Mouse (Mus musculus): ENCODE measurements around the gene Tpt1. TPM values are rescaled to one million over a fixed set of nuclear protein-coding genes. Genes with fewer than 3 reads are reported as not detected.
"Not testable (repeated sequence)": the region's sequence is repeated elsewhere in the genome, so short reads cannot be mapped to it uniquely, and the experiment has no call there.

The Tpt1 gene
- polyA plus RNA-seq, 1 experiment, result 2,477 TPM

DNA sequence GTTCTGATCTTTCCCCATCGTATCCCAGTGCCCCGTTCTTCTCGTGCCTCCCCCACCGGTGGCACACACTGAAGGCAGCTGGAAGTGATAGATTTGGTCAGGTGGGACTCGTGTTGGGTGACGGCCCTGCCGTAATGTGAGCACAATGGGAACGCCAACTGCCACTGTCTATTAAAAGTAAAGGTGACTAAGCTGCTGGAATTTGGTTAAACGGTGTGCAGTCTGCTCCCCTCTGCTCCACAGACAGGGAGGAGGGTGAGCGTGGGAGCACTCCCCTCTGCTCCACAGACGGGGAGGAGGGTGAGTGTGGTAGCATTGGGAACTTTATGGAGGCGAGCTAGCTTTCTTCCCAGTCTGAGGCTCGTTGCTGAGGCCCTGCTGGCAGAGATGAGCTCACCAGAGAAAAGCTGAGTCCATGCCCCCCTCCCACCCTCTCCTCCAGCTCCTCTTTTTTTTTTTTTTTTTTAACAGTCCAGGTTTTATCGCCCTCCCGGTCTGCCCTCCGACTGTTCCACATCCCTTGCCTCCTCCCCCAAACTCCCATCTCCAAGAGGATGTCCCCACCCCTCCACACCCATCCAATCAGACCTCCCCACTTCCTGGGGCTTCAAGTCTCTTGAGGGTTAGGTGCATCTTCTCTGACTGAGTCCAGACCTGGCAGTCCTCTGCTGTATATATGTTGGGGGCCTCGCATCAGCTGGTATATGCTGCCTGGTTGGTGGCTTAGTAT, 10.5 kb downstream of the Tpt1 start:
- Histone ChIP-seq H3K4me3 (ENCODE audit: insufficient read depth, low read depth, low read length) (no peak overlapping the region), H3K4me1 (ENCODE audit: control insufficient read depth, insufficient read depth, insufficient read length, low read length) (no peaks in the 10 kb centered on the region), H3K27ac (replicated peaks; ENCODE audit: low read depth, low read length) (no peak overlapping the region)

DNA sequence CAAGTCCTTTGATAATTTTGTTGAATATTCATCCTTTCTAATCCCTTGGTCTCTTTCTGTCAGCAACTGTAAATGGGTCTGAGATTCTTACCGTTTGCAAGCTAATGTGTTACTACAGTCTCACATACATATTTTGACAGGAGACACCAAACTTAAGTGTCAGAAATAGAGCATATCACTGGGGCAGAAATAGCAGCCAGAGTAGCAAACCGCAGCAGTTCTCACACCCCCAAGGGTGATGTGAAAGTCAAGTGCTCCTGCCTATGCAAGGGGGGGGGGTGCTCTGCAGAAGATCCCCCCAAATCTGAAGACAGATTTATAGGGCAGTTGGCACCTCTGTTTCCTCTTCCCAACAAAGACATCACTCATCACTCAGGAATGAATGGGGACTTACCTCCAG, 13.3 kb downstream of the Tpt1 start:
- peaks cover 5% of the 10 kb centered on the region; the same call in 1 of the 2 replicates for H3K4me1 ChIP-seq (ENCODE audit: control insufficient read depth, insufficient read depth, insufficient read length, low read length)
- H3K4me3 ChIP-seq (ENCODE audit: insufficient read depth, low read depth, low read length), result no peak overlapping the region
- H3K27ac ChIP-seq (replicated peaks; ENCODE audit: low read depth, low read length), result no peak overlapping the region

DNA sequence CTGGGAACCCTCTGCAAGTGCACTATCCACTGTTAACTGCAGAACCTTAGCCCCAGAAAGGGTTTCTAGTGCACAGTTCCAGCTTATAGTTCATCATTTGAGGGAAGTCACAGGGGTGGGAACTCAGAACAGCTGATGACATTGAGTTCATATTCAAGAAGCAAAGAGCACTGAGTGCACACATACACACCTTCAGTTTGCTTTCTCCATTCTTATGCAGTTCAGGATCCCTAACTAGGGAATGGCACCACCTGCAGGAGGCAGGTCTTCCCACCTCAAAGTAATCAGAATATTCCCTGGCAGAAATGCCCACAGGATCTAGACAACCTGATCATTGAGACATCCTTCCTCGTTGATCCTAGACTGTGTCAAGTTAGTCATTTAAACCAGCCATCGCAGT, 14.7 kb downstream of the Tpt1 start:
- Histone ChIP-seq H3K4me1 (ENCODE audit: control insufficient read depth, insufficient read depth, insufficient read length, low read length) (peaks cover 9% of the 10 kb centered on the region), H3K27ac (replicated peaks; ENCODE audit: low read depth, low read length) (no peak overlapping the region), H3K4me3 (ENCODE audit: insufficient read depth, low read depth, low read length) (no peak overlapping the region)

DNA sequence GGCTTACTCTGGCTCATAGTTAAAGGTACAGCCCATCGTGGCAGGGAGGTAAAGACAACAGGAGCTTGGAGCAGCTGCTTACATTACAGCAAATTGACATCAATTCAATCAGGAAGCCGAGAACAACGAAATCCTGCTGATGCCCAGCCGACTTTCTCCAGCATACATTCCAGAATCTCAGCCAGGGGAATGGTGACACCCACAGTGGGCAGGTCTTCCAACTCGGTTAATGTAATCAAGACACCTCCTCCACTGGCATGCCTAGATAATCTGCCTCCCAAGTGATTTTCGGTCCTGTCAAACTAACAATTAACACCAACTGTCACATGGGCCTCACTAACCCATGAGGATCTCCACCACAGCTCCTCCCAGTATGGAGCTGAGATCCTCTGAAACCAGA, 17.8 kb downstream of the Tpt1 start:
- Histone ChIP-seq H3K27ac (replicated peaks; ENCODE audit: low read depth, low read length) (peak overlapping the region; percentile 67), H3K4me1 (ENCODE audit: control insufficient read depth, insufficient read depth, insufficient read length, low read length) (peaks cover 9% of the 10 kb centered on the region), H3K4me3 (ENCODE audit: insufficient read depth, low read depth, low read length) (no peak overlapping the region)

DNA sequence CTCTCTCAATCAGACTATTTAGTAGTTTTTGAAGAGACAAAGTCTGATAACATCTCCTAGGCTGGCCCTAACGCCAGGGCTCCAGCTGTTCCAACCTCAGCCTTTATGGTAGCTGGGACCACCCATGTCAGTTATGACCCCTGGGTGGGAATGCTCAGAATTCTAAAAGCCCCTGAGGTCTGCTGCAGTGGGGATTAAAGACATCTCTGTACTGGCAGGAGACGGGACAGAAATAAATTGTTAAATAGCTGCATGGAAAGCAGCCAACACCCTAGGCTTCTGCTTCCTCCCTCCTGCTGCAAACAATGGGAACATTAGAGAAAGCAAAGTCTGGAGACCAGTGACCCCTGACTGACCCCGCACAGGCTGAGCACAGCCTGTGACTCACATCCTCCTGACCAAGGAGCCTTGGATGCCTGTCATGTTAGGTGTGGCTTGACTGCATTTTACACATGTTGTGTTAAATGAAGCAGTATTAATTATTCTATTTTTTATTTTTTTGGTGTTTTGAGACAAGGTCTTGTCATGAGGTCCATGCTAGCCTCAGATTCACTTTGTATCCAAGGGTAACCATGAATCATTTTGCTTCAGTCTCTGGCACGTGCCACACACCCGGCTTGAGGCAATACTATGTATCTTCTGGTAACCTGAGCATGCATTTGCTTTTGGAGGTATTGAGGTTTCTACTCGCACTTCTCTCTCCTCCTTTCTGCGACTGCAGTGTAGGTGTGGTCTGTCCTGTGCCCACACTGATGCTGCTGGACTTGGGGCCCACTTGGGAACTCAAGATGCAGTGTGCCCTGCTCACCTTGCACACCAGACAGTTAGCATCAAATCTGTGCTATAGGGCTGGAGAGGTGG, 18.9 kb downstream of the Tpt1 start:
- Histone ChIP-seq H3K4me3 (ENCODE audit: insufficient read depth, low read depth, low read length) (no peak overlapping the region), H3K27ac (replicated peaks; ENCODE audit: low read depth, low read length) (peak overlapping the region; percentile 82), H3K4me1 (ENCODE audit: control insufficient read depth, insufficient read depth, insufficient read length, low read length) (peaks cover 9% of the 10 kb centered on the region)

DNA sequence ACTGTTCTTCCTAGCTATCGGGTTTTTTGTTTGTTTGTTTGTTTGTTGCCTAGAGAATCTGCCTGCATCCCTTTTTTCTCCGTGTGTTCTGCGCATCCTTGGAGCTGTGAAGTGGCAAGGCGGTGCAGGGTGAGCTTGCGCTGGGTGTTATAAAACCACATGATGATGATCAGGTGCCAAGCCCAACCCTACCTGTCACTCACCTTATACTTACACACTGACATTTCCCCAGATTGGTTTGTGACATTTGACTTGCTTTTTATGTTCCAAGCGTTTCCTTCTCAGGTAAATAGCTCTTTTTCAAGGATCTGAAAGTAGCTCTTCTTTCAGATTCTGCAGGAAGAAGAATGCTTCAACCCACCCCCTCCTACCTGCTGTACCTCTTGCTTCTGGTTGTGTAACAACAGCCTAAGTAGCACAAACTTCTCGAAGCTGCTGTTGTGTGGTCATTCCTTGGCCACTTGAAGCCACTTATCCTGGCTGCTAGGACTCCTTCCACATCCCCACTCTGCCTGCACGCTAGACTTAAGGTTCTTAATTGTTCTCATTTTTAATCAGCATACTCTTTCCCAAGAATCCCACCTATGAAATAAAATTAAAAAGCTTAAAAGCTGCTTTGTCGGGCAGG, 21.9 kb downstream of the Tpt1 start:
- Histone ChIP-seq H3K27ac (replicated peaks; ENCODE audit: low read depth, low read length) (no peak overlapping the region), H3K4me1 (ENCODE audit: control insufficient read depth, insufficient read depth, insufficient read length, low read length) (peaks cover 9% of the 10 kb centered on the region), H3K4me3 (ENCODE audit: insufficient read depth, low read depth, low read length) (no peak overlapping the region)

DNA sequence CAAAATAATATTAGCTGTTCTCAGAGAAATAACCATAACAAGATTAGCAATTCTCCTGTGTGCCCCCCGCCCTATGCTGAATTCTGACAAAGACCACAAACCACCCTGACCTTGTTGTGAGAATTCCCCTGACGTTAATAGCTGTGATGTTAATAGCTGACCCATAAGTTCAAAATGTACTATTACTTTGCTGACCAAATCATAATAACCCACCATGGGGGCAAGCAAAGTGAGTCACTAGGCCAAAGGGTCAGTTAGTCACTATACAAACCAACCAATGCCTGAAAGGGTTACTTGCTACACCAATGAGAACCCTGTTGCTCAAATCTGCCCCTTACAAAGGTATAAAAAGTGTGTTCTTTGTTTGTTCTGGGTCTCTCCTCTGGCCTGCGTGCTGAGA, 23.1 kb downstream of the Tpt1 start:
- not testable (repeated sequence) for H3K4me1 ChIP-seq (ENCODE audit: control insufficient read depth, insufficient read depth, insufficient read length, low read length); H3K27ac ChIP-seq (replicated peaks; ENCODE audit: low read depth, low read length); H3K4me3 ChIP-seq (ENCODE audit: insufficient read depth, low read depth, low read length)

DNA sequence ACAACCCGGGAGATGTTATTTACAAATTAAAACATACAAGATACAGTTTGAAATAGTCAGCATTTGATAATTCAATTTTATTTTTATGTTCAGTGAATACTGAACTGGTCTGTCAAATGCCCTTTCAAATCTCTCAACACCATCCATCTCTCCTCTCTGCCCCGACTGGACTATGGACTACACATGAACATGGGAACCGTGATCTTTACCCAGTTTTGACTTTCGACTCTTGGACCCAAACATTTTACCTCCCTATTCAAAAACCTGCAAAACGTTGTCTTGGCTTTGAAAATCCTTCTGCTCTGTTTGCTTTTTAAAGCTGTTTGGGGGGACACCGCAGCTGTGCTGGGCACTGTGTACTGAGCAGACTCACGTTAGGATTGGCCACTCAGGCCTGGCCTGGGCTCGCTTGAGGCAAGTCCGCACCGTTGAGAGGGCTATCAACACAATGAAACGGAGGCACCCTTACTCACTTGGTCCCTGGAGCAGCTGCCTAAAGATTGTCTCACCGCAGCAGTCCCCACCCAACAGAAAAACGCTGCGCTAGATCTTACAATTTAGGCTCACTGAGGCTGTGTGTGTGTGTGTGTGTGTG, 25.0 kb downstream of the Tpt1 start:
- no peak overlapping the region for H3K27ac ChIP-seq (replicated peaks; ENCODE audit: low read depth, low read length)
- no peak overlapping the region for H3K4me3 ChIP-seq (ENCODE audit: insufficient read depth, low read depth, low read length)
- no peaks in the 10 kb centered on the region for H3K4me1 ChIP-seq (ENCODE audit: control insufficient read depth, insufficient read depth, insufficient read length, low read length)

DNA sequence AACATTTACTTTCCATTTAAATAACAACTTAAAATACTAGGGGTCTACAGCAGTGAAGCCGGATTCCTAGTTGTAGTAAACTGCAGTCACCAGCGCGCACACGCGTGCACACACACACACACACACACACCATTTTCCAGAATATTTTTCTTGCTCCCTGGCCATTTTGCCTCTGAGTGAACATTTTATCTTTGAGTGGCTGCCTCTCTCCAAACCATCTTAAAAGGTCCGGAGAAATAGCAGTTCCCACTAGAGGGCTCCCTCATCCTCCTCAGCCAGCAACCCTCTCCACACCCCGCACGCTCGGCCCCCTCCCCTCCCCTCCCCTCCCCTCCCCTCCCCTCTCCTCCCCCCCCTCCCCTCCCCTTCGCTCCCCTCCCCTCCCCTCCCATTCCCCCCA, 25.7 kb downstream of the Tpt1 start:
- H3K4me3 ChIP-seq (ENCODE audit: insufficient read depth, low read depth, low read length), result no peak overlapping the region
- H3K4me1 ChIP-seq (ENCODE audit: control insufficient read depth, insufficient read depth, insufficient read length, low read length), result no peaks in the 10 kb centered on the region
- no peak overlapping the region for H3K27ac ChIP-seq (replicated peaks; ENCODE audit: low read depth, low read length)

DNA sequence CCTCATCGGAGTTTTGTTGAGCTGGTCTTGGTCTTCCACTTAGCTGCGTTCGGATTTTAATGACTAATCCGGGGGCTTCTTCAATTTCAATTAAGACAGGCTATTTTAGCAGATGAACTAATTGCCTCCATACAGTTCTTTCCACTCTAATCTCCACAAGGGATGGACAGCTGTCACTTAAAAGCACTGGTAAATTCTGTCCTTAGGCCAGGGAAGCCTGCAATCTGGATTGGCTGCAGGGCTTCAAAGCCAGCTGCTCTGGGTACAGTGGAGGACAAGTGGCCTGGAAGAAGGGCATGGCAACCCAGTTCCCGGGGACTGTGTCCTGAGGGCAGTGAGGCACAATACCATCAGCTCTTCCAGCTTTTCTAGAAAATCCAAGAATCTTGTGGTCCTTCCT, 26.2 kb downstream of the Tpt1 start:
- Histone ChIP-seq H3K4me3 (ENCODE audit: insufficient read depth, low read depth, low read length) (no peak overlapping the region), H3K27ac (replicated peaks; ENCODE audit: low read depth, low read length) (no peak overlapping the region), H3K4me1 (ENCODE audit: control insufficient read depth, insufficient read depth, insufficient read length, low read length) (no peaks in the 10 kb centered on the region)

DNA sequence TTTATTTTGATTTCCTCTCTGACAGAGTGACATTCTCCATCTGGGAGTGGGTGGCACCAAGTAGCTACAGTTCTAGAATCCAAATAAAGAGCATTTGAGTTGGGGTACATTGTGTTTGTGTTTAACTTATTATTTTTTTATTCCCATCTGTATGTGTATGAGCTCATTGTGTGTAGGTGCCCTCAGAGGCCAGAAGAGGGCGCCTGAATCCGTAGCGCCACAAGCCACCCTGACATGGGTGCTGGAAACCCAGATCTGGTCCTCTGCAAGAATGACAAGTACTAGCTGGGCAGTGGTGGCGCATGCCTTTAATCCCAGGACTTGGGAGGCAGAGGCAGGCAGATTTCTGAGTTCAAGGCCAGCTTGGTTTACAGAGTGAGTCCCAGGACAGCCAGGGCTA, 26.9 kb downstream of the Tpt1 start:
- Histone ChIP-seq H3K4me3 (ENCODE audit: insufficient read depth, low read depth, low read length) (no peak overlapping the region), H3K4me1 (ENCODE audit: control insufficient read depth, insufficient read depth, insufficient read length, low read length) (no peaks in the 10 kb centered on the region), H3K27ac (replicated peaks; ENCODE audit: low read depth, low read length) (no peak overlapping the region)

DNA sequence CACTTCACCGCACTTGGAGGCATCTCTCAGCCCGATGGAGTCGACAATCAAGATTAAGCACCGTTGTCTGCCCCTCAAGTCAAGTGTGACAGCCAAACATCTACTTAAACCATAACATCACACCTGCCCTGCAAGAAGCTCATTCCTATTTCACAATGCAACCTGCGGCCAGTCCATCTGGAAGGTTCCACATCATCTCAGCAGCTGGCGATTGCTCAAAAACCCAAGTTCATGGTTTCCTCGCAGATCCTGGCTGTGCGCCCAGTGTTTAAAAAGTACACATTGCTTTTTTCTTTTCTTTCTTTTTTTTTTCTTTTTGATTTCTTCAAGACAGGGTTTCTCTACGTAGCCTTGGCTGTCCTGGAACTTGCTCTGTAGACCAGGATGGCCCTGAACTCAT, 28.7 kb downstream of the Tpt1 start:
- Histone ChIP-seq H3K4me1 (ENCODE audit: control insufficient read depth, insufficient read depth, insufficient read length, low read length) (no peaks in the 10 kb centered on the region), H3K4me3 (ENCODE audit: insufficient read depth, low read depth, low read length) (no peak overlapping the region), H3K27ac (replicated peaks; ENCODE audit: low read depth, low read length) (no peak overlapping the region)

DNA sequence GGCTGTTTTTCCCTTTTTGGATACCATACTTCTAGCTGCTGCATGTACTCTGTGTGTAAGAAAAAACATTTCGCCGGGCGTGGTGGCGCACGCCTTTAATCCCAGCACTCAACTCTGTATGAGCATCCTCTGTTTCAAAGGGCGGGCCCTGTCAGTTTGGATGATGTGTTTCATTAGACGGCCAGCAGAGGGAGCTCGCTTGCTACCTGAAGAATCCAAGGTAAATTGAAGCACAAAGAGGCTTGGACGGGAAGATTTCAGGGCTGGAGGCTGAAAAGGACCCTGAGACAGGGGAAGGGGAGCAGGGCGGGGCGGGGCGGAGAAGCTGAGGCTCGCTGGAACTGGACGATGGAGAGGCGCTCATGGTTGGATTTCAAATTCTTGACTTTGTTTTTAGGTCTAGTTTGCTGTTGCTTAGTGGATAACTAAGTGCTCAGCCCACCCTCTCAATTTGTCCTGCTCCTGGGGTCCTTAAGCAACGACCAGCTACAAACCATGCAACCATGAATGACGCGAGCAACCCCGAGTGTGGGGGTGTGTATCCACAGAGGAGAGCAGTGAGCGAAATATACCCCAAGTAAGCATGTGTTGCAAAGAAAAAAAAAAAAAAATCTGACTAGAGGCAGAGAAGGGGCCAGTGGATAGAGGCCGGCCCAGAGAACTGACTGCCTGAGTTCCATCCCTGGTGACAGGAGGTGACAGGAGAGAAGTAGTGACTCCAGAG, 31.6 kb downstream of the Tpt1 start:
- Histone ChIP-seq H3K4me3 (ENCODE audit: insufficient read depth, low read depth, low read length) (no peak overlapping the region), H3K4me1 (ENCODE audit: control insufficient read depth, insufficient read depth, insufficient read length, low read length) (no peaks in the 10 kb centered on the region), H3K27ac (replicated peaks; ENCODE audit: low read depth, low read length) (no peak overlapping the region)

DNA sequence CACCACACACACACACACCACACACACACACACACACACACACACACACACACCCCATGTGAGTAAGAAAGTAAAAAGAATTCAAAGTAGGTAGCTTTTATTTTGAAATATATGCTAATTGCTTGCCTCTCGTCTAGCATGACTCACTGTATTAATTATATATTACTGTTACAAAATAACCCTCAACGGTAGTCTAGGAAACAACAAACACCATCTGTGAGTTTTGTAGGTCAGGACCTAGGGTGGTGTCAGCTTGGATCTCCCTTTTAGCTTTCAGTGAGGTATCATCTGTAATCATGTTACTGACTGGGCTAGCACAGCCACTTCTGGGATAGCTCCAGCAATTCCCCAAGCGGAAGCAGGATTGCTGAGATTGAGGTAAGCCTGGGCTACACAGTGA, 32.4 kb downstream of the Tpt1 start:
- no peak overlapping the region for H3K27ac ChIP-seq (replicated peaks; ENCODE audit: low read depth, low read length)
- H3K4me1 ChIP-seq (ENCODE audit: control insufficient read depth, insufficient read depth, insufficient read length, low read length), result no peaks in the 10 kb centered on the region
- no peak overlapping the region for H3K4me3 ChIP-seq (ENCODE audit: insufficient read depth, low read depth, low read length)

DNA sequence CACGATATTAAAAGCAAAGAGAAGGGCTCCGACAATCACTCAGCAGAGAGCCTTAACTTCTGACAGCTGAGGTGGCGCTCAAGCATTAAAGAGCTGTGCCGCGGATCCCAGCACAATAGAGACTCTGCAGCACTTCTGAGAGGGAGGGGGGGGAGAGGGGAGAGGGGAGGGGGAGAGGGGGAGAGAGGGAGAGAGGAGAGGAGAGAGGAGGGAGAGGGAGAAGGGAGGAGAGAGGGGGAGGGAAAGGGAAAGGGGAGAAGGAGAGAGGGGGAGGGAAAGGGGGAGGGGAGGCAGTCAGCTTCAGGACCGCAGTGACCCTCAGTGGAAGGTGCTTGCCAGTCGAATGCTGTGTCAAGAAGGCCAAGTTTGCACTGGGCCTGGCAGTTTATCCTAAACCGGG, 34.1 kb downstream of the Tpt1 start:
- Histone ChIP-seq H3K4me3 (ENCODE audit: insufficient read depth, low read depth, low read length) (no peak overlapping the region), H3K4me1 (ENCODE audit: control insufficient read depth, insufficient read depth, insufficient read length, low read length) (no peaks in the 10 kb centered on the region), H3K27ac (replicated peaks; ENCODE audit: low read depth, low read length) (no peak overlapping the region)

Data from brown adipose tissue, adult 24 weeks (tissue).